Mouse (Mus musculus): Measurements from ENCODE around the gene Mrpl1.

- TF ChIP-seq MAX (IDR thresholded peaks at IDR 0.05; ENCODE audit: low read depth) (no peak), USF1 (IDR thresholded peaks at IDR 0.05; ENCODE audit: low read depth) (no peak), TCF12 (IDR thresholded peaks at IDR 0.05; ENCODE audit: insufficient read depth, poor library complexity, severe bottlenecking) (no peak), POLR2A (IDR thresholded peaks at IDR 0.05; ENCODE audit: insufficient read length, low read depth) (no peak), TCF3 (IDR thresholded peaks at IDR 0.05; ENCODE audit: insufficient read length, low read depth) (no peak), POLR2AphosphoS2 (IDR thresholded peaks at IDR 0.05; ENCODE audit: insufficient read length, low read depth) (no peak), E2F4 (IDR thresholded peaks at IDR 0.05; ENCODE audit: insufficient read depth) (no peak), CEBPB (IDR thresholded peaks at IDR 0.05; ENCODE audit: insufficient read depth, poor library complexity, severe bottlenecking) (no peak)
Measured at GRCm38 (mm10) chr5:96308645-96309044, 99.4 kb downstream of the Mrpl1 start.

Measured in myocyte (in vitro differentiated cells).